Mouse (Mus musculus): Measurements from ENCODE around the gene Osbpl10.

Gene Osbpl10

DNA sequence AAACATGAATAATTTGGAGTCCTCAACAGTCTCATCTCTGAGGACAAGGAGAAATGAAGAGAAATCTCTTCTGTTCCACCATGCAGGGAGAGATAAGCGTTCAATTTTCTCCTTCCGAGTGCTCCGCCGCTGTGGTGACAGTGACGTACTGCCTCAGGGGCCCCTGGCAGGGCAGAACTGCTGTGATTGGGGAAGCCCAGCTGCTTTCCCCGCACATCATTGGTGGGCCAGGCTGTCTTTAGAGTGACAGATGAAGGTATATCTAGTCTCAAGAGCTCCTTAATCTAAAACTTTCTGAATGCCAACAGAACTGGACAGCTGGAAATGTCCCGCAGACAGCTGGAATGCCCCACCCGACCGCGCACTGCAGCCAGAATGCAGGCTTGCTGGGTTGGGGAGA, 118.1 kb downstream of the Osbpl10 start:
- DNase-seq, result no peak

DNA sequence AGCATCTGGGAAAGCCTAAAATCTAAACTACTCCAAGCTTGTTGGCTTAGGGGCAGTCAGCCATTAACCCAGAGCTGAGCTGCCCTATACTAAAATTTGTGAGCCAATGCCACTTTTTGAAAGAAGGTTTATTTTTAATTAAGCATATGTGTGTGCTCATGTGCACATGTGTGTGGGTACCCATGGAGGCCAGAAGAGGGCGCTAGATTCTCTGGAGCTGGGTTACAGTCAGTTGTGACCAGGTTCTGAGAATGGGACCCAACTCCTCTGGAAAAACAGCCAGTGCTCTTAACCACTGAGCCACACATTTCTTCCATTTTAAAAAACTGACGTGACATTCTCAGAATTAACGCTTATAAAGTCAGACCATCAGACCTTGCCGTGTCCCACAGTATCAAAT, 119.0 kb downstream of the Osbpl10 start:
- no peak for DNase-seq

GRCm38 (mm10) chr9:115100181-115100915, 122.0 kb downstream of the Osbpl10 start:
- DNase-seq, result no peak

DNA sequence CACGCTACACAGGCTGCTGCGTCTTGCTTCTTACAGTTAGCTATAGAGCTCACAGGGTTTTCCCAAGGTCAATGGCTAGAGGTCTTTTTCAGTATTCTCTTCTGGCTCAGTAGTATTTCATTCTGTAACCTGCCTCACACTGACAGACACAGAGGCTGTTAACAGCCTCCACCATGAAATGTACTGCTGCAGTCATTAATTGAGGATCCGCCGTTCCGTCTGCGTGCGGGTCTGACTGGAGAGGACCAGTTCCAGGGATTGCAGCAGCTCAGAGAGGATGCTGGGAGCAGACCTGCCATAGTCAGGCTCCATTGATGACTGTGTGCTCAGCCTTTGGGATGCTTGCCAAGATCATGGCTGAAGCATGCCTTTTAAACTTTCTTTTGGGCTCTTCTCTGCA, 129.1 kb downstream of the Osbpl10 start:
- DNase-seq, result no peak

- DNase-seq, result no peak
Observed at GRCm38 (mm10) chr9:115110655-115111054, 132.3 kb downstream of the Osbpl10 start.

GRCm38 (mm10) chr9:115117314-115117713, 138.9 kb downstream of the Osbpl10 start:
- no peak for DNase-seq

- DNase-seq, result peak in 1 of 2 experiments; percentile 21
Observed at GRCm38 (mm10) chr9:115120276-115120675, 141.9 kb downstream of the Osbpl10 start.

DNA sequence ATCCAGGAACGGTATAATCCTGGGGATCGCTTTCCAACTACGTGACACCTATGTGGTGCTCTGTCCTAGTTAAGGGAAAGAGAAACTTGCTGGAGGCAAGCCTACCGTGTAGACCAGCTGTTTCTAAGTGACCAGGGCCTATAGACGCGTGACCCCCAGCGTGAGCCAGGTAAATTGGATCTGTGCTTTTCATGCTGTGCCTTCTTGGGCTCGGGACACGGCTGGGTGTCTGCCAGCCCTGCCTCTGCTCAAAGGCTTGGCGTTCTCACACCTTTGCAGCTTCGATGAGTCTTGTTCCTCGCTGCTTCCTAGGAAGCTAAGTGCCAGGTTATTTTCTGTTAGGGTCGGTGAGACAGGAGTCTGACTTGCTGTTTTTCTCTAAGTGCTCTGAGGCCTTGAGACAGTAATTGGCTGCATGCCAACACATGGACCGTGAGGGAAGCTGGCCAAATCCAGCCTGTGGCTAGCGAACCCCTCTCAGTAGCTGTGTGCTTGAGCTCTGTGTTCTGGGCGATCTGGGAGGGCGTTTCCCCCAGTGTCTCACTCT, 142.4 kb downstream of the Osbpl10 start:
- peak; percentile 73 to 81 for DNase-seq

- DNase-seq, result no peak
Observed at GRCm38 (mm10) chr9:115127342-115127741, 149.0 kb downstream of the Osbpl10 start.

GRCm38 (mm10) chr9:115133926-115134325, 155.6 kb downstream of the Osbpl10 start:
- DNase-seq, result no peak

DNA sequence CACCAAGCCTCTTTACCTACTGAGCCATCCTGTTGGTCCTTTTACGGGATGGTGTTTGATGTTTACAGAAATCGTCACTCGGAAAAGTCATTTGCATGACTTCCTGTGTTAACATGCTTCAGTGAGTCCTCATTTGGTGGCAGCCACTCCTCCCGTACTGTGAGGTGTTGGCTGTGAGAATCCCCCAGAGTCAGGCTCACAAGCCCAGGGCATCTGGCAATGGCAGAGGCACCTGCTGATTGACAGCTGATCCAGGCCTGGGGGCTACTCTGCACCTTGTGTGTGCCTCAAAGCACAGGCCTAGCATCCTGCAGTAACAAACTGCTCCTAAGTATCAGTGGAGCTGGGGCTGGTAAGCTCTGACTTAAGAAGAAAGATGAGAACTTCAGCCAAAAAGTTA, 156.4 kb downstream of the Osbpl10 start:
- DNase-seq, result peak; percentile 18 to 25

- DNase-seq, result no peak
Observed at GRCm38 (mm10) chr9:115135352-115135751, 157.0 kb downstream of the Osbpl10 start.

DNA sequence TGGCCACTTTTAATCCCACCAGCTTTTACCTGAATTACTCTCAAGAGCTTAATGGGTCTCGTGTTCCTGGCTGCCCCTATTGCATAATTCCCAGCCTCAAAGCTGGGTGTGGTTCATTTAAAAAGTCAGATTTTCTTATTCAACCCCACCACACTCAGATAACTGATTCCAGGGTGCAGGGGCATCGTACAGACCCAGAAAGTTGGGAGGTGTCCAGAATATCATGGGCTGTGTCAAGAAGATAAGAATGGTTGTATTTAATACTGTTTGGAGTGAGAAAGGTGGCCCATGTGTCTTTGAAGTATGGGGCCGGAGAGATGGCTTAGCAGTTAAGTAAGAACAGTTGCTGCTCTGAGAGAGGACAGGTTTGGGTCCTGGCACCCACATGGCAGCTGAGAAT, 159.5 kb downstream of the Osbpl10 start:
- no peak for DNase-seq

DNA sequence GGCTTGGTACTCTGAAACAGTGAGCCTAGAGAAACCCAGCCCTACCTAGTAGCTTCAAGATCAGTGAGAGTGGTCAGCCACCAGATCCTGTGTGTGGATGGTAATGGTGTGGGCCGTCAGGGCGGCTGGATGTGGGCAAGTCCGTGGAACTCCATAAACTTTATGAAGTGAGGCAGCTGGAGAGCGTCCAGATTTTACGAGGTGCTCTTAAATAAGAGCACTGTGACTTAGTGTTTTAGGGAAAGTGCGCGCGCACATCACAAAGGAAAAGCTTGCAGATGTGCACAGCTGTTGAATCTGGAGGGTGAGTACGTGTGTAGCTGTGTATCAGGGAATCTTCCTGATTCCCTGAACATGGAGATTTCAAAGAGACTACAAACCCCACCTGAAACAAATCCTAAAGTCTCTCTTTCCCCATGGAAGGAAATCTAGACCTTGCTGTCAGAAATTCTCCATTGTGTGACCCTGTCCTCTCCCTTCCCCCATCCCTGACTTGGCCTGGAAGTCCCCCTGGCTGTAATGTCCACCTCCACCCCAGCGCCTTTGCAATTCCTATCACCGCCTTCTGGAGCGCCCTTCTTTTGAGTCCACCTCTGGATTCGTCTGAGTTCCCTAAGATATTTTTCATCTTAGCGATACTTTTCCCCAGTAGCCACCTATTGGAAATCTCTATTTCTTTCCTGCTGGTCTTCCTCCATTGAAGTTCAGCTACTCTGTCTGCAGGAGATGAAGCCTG, 161.4 kb downstream of the Osbpl10 start:
- no peak for DNase-seq

GRCm38 (mm10) chr9:115147141-115147540, 168.8 kb downstream of the Osbpl10 start:
- DNase-seq, result no peak

DNA sequence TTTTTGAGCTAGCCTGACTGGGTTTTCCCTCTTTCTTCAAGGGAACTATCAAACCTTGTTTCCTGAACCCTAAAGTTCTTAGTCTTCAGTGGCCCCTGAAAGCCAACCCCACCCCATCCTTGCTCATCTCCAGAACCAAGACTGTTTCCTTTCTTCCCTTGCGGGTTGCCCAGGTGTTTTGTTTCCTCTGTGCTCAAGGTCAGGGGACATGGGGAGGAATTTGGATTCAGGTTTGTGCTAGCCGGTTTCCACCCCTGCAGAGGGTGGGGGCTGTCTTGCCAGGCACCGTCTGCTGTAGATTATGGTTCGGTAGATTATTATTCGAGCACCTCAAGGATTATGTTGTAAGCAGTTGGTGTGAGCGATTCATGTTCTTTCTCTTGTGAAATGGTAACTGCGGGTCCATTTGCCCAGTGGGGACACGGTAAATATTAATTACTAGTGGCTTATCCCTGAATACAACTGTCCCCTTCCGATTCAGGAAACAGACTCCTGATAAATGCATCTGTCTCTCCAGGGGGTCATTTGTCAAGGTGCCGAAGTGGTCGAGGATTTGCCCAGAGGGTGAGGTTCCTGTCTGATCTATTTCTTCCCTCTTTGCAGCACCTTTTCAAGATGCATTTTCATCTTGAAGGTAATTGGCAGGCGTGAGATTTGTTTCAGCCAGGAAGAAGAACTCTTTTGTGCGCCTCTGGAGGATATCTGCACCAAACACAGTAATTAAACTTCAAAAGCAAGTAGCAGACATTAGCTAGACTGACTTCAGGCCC, 169.4 kb downstream of the Osbpl10 start:
- DNase-seq, result no peak

DNA sequence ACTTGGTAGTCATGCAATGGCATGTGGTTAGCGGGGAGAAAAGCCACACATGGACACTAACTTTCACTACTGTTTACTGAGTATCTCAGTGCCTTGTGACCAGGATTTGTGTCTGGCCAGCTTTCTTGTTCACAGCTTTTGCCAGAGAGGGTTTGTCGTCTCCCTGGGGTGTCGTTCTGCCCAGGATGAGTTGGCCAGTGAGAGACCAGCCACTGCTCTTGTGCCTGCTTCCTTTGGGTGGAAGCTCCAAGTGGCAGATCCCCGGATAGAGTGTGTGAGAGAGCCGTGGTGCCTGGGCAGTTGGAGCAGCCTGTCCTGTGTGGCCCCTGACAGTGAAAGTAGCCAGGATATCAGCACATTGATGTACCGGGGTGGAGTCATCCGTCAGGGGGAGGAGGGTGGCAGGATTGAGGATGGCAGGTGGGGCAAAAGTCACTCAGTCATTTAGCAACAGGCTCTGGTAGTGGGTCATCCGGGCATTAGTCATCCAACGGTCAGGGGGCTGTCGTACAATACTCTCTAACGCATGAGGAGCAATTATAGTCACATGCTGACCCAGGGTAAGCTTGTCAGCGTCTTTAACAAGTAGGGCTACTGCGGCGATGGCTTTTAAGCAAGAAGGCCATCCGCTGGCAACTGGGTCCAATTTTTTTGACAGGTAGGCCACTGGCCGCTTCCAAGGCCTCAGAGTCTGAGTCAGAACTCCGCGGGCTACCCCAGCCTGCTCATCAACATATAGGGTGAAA, 170.8 kb downstream of the Osbpl10 start:
- DNase-seq, result no peak

DNA sequence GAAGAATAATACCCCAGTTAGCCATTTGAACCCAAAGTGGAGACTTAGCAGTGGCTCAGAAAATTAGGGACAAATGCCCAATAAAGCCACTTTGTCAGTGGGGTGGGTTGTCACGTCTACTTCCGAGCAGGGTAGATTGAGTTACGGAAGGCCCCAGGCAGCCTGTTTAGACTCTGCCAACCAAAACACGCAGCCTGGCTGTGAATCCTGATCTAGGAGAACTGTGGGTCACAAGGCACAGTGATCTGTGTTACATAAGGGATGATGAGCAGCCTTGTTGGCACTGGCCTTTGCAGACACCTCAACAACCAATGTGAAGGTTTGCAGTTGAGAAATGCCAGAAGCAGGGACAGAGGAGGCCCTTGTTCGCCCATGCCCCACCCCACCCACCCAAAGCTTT, 183.2 kb downstream of the Osbpl10 start:
- DNase-seq, result no peak

- peak; percentile 59 to 81 for DNase-seq
Observed at GRCm38 (mm10) chr9:115163031-115163430, 184.7 kb downstream of the Osbpl10 start.

DNA sequence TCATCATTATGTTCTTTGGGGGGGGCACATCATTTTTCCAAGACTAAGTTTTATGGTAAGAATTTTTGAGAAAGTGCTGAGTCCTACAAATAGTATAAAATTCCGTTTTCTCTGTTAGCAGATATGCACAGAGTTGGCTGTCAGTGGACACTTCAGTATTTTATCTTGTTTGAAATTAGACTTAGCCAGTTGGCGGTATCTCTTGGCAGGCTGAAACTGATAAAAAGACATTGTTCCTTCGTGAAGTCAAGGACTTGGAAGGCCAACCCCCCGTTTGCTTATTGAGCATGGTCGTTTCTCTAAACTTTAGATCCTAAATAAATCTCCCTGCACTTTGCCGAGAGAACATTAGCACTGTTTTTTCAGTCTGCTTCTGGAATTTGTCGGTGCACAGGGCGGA, 185.3 kb downstream of the Osbpl10 start:
- DNase-seq, result no peak

GRCm38 (mm10) chr9:115164351-115164750, 186.0 kb downstream of the Osbpl10 start:
- DNase-seq, result no peak

DNA sequence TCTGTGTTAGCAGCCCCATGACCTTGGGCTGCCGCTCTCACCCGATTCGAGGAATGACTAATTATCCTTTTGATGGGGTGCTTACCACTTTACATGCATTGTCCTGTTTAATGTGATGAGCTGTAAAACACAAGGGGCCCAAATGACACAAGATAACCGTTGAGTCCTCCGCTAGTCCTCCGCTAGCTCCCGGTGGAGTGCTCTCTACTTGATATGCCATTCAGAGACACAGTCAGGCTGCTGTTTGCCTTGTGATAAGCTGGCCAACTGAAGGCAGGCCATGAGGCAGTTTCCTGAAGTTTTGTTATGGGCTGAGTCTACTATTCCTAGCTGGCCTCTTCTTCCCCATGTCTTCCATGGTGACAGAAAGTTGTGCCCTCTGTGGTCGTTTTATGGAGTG, 187.6 kb downstream of the Osbpl10 start:
- no peak for DNase-seq

GRCm38 (mm10) chr9:115169591-115169990, 191.2 kb downstream of the Osbpl10 start:
- no peak for DNase-seq

Data from cerebellum, postnatal 14 days (tissue).